Mouse (Mus musculus) hindbrain, embryonic 15.5 days (tissue): ENCODE measurements at regions not wholly inside any gene's neighbourhood (a gene's known extent, or its start where the extent isn't known, plus 50 kb on each side); places are given as distances from the start of the nearest gene placed in this dataset.
A peak's percentile ranks its signal among the peaks of the same experiment; 100 is the strongest.

Experiments used
- ATAC-seq: fragments of 200-750 bp; cut with Nextera tagmentation; 2 replicates; pipeline ENCODE4 v1.8.0; 2017; ENCODE audit warnings: low read depth, moderate number of reproducible peaks, moderate TSS enrichment; ENCODE audit not compliant: low FRiP score
- H3K27ac ChIP-seq: fragments of 300-500 bp; sonication (generic); replicated peaks from 2 replicates; pipeline ENCODE4 v1.5.1; 2015; ENCODE audit warnings: mild to moderate bottlenecking, inconsistent platforms
- H3K27me3 ChIP-seq: fragments of 300-500 bp; sonication (generic); 2 replicates; pipeline ENCODE4 v1.6.1; 2015; ENCODE audit warnings: control low read depth, inconsistent platforms
- H3K36me3 ChIP-seq: fragments of 300-500 bp; sonication (generic); 2 replicates; pipeline ENCODE4 v1.6.1; 2015; ENCODE audit warnings: control low read depth, inconsistent platforms
- H3K4me1 ChIP-seq: fragments of 300-500 bp; sonication (generic); replicated peaks from 2 replicates; pipeline ENCODE4 v1.6.1; 2015; ENCODE audit warnings: control low read depth, inconsistent platforms
- H3K4me2 ChIP-seq: fragments of 300-500 bp; sonication (generic); 2 replicates; pipeline ENCODE4 v1.6.1; 2015; ENCODE audit warnings: moderate library complexity, mild to moderate bottlenecking, inconsistent platforms
- H3K4me3 ChIP-seq: fragments of 300-500 bp; sonication (generic); 2 replicates; pipeline ENCODE4 v1.5.1; 2015; ENCODE audit warnings: mild to moderate bottlenecking, inconsistent platforms
- H3K9ac ChIP-seq: fragments of 300-500 bp; sonication (generic); 2 replicates; pipeline ENCODE4 v1.6.1; 2015; ENCODE audit warnings: inconsistent platforms
- H3K9me3 ChIP-seq: fragments of 300-500 bp; sonication (generic); 2 replicates; pipeline ENCODE4 v1.6.1; 2016; ENCODE audit warnings: control low read depth, inconsistent platforms
- WGBS: fragments of 180-500 bp; shearing (Covaris S2); methylation state at CpG from one replicate; pipeline ENCODE4 v1.1.7; 2015; 5-methylcytosine and 5-hydroxymethylcytosine counted together

DNA sequence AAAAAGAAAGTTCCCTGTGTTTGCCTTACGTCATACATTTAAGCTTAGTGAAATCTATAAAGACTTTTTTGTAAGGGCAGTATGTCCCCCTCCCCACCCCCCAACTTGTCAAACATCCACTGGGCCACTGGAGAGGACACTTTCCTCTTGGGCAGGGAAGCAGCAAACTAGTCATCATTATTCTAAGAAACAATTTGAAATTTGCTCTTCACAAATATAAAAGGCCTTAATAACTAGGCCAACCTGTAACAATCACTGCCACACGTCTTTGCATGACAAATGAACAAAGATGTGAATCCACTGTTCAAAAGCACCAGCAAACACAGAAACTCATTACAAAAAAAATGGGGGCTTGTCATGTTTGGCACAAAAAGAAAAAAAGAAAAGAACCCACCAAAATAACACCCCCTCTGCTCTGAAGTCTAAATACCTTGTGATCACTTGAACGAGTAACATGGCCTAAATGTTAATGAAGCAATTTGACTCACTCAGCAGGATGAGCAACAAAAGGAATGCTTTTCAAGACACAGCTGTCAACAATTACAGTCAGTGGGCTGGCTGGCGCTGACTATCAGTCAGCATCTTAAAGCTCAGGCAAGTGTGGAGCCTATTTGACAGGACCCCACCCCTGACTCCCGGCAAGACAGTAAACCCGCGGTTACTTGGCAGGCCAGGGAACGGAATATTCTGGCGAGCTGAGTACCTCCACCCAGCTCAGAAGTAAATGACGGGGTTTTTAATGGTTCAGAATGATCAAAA, 278.7 kb upstream of the Tsc22d2 start:
- ATAC-seq, result peak; percentile 48; the same call in 1 of the 2 replicates
- 15% methylated on average over 10 of the region's 10 CpGs for WGBS
- Histone ChIP-seq H3K9me3 (no peaks in the 10 kb centered on the region), H3K36me3 (no peaks in the 10 kb centered on the region), H3K27ac (no peak overlapping the region), H3K27me3 (no peaks in the 10 kb centered on the region), H3K4me1 (0 out of 2 replicates have a peak, but pooled peaks cover 3% of the 10 kb centered on the region), H3K4me3 (no peak overlapping the region), H3K4me2 (no peak overlapping the region), H3K9ac (no peak overlapping the region)

DNA sequence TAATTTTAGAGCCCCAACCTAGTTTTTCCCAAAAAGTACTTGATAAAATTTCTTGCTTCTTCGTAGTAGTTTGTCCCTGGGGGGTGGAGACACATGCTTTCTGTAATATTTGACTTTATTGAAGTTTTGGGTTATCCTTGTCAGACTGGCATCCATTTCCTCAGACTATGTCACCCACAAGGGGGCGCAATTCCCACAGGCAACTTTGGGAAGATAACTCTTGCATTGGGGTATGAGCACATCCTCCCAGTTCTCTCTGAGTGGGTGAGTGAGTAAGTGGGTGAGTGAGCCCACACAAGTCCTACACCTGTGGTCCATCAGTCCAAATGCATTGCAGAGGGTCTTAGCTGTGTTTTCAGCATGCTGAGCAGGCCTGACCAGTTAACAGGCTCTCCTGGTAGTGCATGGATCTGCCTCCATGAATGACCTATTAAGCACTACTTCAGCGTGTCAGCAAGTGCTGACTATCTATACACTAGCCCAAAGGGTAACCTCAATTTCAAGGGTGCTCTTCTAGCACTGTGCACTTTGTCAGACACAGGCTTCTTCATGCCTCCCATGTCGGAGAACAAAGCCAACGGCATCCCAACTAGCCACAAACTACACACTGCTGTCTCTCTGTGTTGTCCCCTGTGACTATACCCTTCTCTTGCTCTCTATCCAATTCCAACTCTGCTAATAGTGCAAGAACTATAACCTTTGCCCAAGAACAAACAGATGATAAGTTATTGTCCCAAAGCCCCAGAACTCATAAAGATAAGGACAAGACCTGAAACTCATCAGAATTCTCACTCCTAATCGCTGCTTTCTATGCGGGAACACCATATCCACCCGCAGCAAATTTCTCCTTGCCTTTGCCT, 275.6 kb upstream of the Tsc22d2 start:
- Histone ChIP-seq H3K27me3 (no peaks in the 10 kb centered on the region), H3K9ac (no peak overlapping the region), H3K4me2 (no peak overlapping the region), H3K4me3 (no peak overlapping the region), H3K27ac (no peak overlapping the region), H3K4me1 (0 out of 2 replicates have a peak, but pooled peaks cover 3% of the 10 kb centered on the region), H3K36me3 (no peaks in the 10 kb centered on the region), H3K9me3 (no peaks in the 10 kb centered on the region)
- 79% methylated on average over 8 of the region's 8 CpGs for WGBS
- ATAC-seq, result no peak

DNA sequence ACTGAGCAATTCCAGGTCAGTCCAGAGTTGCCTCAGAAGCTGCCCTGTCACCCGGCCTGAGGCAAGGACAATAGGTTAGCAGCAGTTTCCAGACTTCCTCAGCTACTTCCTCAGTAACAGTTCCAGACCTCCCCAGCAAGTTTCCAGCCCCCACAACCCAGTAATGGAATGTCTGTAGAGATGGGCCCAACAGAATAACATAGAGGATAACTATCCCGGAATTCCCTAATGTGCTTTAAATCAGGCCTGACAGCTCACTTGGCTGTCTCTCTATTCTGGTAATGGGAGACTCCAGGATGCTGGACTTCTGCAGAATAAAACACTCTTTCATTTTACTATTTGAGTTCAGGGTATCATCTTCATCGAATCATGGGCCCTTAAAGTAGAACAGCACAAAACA, 268.4 kb upstream of the Tsc22d2 start:
- no peak for ATAC-seq
- H3K4me1 ChIP-seq, result no peaks in the 10 kb centered on the region
- 76% methylated on average over 3 of the region's 3 CpGs for WGBS

DNA sequence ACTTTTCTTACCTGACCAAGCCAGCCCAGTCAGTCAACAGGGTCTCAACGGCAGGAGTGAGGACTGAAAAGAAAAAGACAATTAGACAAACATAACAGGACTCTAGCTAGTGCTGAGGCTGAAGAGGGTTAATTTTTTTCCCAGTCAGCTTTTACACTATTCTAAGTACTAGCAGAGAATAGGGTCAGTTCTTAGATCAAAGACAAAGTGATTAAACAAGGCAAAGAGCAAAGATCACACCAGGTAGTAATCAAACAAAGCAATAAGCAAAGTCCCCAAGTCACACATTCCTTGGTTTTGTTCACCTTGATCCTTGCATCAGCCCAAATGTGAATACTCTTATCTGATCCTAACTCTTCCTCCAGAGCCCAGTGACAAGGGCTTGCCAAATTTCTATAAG, 267.8 kb upstream of the Tsc22d2 start:
- Histone ChIP-seq H3K9me3 (no peaks in the 10 kb centered on the region), H3K4me3 (no peak overlapping the region), H3K9ac (no peak overlapping the region), H3K27ac (no peak overlapping the region), H3K4me1 (no peaks in the 10 kb centered on the region), H3K36me3 (no peaks in the 10 kb centered on the region), H3K4me2 (no peak overlapping the region), H3K27me3 (no peaks in the 10 kb centered on the region)
- ATAC-seq, result no peak
- WGBS, result 59% methylated on average over 1 of the region's 1 CpGs

More for the DNA sequence above, 268.4 kb upstream of the Tsc22d2 start:
- H3K4me2 ChIP-seq, result no peak overlapping the region
- H3K27me3 ChIP-seq, result no peaks in the 10 kb centered on the region
- no peaks in the 10 kb centered on the region for H3K9me3 ChIP-seq
- no peak overlapping the region for H3K4me3 ChIP-seq
- H3K36me3 ChIP-seq, result no peaks in the 10 kb centered on the region
- H3K9ac ChIP-seq, result no peak overlapping the region
- H3K27ac ChIP-seq, result no peak overlapping the region

DNA sequence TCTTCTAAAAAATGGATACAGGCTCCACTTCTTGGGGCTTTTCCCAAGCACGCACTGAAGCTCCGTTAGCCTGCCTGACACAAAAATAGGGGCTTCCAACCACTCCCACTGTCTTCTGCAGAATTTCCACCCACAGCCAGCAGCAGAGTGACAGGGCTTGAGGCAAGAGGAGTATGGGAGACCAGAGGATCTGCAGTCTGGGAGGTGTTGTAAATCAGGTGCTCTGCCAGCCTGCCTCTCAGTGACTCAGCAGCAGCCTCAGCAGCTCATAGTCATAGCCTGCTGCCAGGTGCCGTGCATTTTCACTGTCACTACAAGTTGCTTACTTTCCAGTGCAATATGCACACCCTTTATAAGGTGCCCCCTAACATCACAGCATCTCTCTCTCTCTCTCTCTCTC, 261.4 kb upstream of the Tsc22d2 start:
- Histone ChIP-seq H3K27me3 (no peaks in the 10 kb centered on the region), H3K4me2 (no peak overlapping the region), H3K9me3 (no peaks in the 10 kb centered on the region), H3K36me3 (no peaks in the 10 kb centered on the region), H3K9ac (no peak overlapping the region), H3K4me3 (no peak overlapping the region), H3K4me1 (no peaks in the 10 kb centered on the region), H3K27ac (no peak overlapping the region)
- no peak for ATAC-seq
- WGBS, result 86% methylated on average over 3 of the region's 3 CpGs

DNA sequence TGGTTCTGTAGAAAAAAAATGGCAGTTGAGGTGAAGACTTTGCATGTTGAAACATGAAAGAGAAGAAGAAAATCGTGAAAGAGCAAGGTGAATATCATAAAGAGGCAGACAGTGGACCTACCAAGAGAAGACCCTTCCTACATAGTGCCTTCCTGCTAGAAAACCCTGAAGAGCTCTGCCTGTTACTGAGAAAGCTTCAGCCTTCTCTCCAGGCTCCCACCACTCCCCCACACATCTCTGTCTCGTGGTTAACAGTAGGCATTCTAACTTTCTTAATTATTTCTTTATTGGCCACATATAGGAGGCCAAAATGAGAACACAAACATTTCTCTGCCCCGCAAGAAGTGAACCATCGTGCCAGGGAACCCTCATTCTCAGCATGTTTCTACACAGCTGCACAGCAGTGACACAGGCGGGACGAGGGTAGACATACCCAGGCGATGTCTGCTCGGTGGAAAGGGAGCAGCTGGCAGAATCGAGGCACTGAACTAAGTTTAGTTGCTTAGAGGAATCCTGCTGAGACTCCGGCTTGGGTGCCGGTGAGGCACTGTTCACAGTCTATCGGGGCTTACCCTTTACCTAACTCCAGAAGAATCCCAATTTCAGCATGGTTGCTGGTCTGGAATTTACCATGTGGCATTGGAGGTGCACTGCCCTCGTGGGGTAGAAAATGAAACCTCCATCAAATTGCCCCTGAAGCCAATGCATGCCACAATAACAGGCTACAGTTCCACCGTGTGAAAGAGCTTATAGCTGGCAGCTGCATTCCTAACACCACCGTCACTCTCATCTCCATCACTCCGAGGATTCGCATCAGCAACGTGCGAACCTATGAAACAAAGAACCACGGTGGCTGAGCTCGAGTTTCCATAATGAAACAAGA, 260.4 kb upstream of the Tsc22d2 start:
- no peak for ATAC-seq
- Histone ChIP-seq H3K36me3 (no peaks in the 10 kb centered on the region), H3K27me3 (no peaks in the 10 kb centered on the region), H3K4me1 (no peaks in the 10 kb centered on the region), H3K9me3 (no peaks in the 10 kb centered on the region), H3K27ac (no peak overlapping the region), H3K4me3 (no peak overlapping the region), H3K4me2 (no peak overlapping the region), H3K9ac (no peak overlapping the region)
- 78% methylated on average over 21 of the region's 21 CpGs for WGBS

DNA sequence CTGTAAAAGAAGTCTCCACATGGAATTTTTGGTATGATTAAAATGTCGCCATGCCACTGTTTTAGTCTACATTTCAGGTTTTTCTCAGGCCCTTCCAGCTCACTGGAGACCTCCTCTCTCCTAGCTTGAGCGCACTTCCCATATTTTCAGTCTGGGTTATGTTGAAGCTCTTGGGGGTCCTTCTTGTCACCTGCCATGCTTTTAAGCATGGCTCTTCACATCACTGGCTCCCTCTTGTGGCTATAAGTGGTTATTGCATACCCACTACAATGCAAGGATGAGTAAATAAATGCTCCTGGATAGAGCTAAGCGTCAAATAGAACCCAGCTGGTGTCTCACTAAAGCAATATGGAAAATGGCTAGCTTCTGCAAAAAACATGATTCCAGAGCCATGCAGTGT, 255.1 kb upstream of the Tsc22d2 start:
- peak; percentile 63; the same call in 1 of the 2 replicates for ATAC-seq
- Histone ChIP-seq H3K4me2 (no peak overlapping the region), H3K27ac (no peak overlapping the region), H3K4me3 (no peak overlapping the region), H3K9ac (no peak overlapping the region), H3K36me3 (no peaks in the 10 kb centered on the region), H3K27me3 (no peaks in the 10 kb centered on the region), H3K9me3 (no peaks in the 10 kb centered on the region), H3K4me1 (no peaks in the 10 kb centered on the region)
- 60% methylated on average over 3 of the region's 3 CpGs for WGBS

DNA sequence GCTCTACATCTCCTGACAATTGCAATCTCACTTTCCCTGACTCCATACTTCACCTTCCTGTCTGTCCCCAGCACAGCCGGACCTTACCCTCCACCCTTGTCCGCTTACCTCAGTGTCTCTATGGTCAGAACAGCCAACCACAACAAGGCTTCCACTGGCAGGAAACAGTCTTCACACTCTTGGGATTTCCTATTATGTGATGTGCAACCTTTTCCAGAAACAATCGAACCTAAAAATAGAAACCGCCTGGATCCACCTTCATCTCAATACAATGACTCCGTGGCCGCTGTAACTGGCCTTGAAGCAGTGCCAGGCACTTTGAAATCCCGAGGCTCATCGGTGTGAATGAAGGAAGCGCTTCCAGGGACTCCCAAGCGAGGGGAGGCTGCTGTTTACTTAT, 252.3 kb upstream of the Tsc22d2 start:
- Histone ChIP-seq H3K36me3 (no peaks in the 10 kb centered on the region), H3K27me3 (no peaks in the 10 kb centered on the region), H3K27ac (no peak overlapping the region), H3K4me1 (no peaks in the 10 kb centered on the region), H3K4me2 (no peak overlapping the region), H3K9me3 (no peaks in the 10 kb centered on the region), H3K4me3 (no peak overlapping the region), H3K9ac (no peak overlapping the region)
- ATAC-seq, result no peak
- WGBS, result 39% methylated on average over 10 of the region's 10 CpGs

DNA sequence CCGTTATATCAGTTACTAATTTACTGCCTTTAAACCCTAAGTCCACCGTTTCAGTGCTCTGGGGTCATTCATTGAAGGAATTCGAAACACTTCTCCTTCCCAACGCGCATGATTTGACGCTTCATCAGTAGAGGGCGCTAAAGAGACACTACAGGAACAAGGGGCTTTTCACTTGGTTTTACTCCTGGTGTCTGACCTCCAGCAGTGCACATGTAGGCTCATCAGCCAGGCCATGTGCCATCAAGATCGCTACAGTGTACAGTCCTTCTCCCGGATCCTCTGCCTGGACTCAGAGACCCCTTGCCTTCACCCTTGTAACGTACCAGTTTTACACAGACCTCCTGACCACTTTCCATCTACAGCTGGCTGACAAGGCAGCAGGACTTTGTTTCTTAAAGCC, 250.7 kb upstream of the Tsc22d2 start:
- H3K27me3 ChIP-seq, result no peaks in the 10 kb centered on the region
- H3K36me3 ChIP-seq, result no peaks in the 10 kb centered on the region
- H3K9ac ChIP-seq, result no peak overlapping the region
- no peaks in the 10 kb centered on the region for H3K4me1 ChIP-seq
- no peak overlapping the region for H3K27ac ChIP-seq
- no peak overlapping the region for H3K4me2 ChIP-seq
- WGBS, result 8% methylated on average over 10 of the region's 10 CpGs
- H3K4me3 ChIP-seq, result no peak overlapping the region
- peak; percentile 62; the same call in 1 of the 2 replicates for ATAC-seq
- H3K9me3 ChIP-seq, result no peaks in the 10 kb centered on the region

DNA sequence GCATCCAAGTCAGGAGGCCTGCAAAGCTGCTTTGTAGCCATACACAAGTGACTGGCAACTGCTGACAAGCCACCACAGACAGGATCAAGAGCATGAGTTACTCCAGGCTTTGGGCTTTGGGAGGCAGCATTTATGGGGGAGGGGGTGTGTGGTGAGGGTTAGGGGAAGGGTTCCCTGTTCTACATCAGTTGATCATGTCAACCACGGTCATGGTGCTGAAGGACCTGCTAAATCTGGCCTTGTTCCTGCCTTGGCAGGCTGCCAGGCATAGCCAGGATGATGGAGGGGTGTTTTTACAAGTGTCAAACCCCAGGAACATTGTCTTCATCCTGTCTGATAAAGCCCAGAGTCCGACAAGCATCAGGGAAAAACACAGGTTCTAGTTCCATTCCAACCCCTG, 247.9 kb upstream of the Tsc22d2 start:
- Histone ChIP-seq H3K9ac (no peak overlapping the region), H3K4me3 (no peak overlapping the region), H3K27ac (no peak overlapping the region), H3K4me2 (no peak overlapping the region), H3K9me3 (no peaks in the 10 kb centered on the region), H3K27me3 (no peaks in the 10 kb centered on the region), H3K4me1 (no peaks in the 10 kb centered on the region), H3K36me3 (no peaks in the 10 kb centered on the region)
- 45% methylated on average over 2 of the region's 2 CpGs for WGBS
- ATAC-seq, result no peak

DNA sequence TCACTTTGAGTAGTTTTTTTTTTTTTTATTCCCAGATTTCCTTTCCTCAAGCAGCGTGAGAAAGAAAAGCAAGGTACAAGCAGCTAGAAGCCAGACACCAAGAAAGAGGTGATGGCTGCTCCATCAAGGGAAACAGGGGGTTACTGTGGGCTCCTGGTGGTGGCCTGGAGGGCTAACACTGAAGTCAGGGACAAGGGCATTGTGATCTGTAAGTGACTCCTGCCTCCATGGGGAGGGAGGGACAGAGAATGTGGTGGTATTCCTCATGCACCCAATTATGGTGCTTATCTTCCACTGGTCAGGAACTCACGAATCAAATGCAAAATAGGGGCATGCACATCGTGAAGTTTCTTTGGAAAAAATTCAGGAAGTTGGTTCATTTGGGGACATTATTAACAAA, 247.4 kb upstream of the Tsc22d2 start:
- H3K9me3 ChIP-seq, result no peaks in the 10 kb centered on the region
- 87% methylated on average over 3 of the region's 3 CpGs for WGBS

More for the DNA sequence above, 247.4 kb upstream of the Tsc22d2 start:
- no peak overlapping the region for H3K9ac ChIP-seq
- ATAC-seq, result no peak
- no peaks in the 10 kb centered on the region for H3K27me3 ChIP-seq
- no peaks in the 10 kb centered on the region for H3K36me3 ChIP-seq
- H3K4me1 ChIP-seq, result no peaks in the 10 kb centered on the region
- no peak overlapping the region for H3K4me2 ChIP-seq
- no peak overlapping the region for H3K27ac ChIP-seq
- H3K4me3 ChIP-seq, result no peak overlapping the region
